Mouse (Mus musculus) megakaryocyte, embryonic 14.5 days (primary cell): ENCODE measurements around the gene Bdh2.

Source experiments
- FLI1 ChIP-seq: IDR thresholded peaks from 2 replicates; pipeline ENCODE4 v1.6.1; 2012; ENCODE audit warnings: low read length, inconsistent platforms, mixed read lengths
- GATA1 ChIP-seq: IDR thresholded peaks from 3 replicates; pipeline ENCODE4 v1.6.1; 2012; ENCODE audit warnings: mixed read lengths, low read length, inconsistent platforms, borderline replicate concordance

DNA sequence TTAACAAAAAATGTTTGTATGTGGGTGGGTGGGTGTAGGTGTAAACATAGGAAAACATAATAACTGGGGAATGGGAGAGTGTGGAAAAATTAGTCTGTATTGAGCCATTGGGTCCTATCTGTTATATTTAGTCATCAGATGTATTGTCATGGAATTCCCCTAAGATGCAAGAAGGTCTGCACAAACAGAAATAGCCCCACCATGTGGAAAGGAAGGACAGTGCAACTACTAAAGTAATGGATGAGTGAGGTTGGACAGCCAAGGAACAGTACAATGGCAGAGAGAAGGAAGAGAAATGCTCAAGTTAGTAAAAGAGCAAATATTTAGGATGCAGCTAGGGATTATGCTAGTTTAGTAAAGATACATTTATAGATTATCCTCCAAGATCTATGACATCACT lies 35.3 kb upstream of the Bdh2 start:
- TF ChIP-seq GATA1 (no peak), FLI1 (no peak)
